Mouse (Mus musculus): Measurements from ENCODE around the gene Fam81b.

- TF ChIP-seq POLR2A (IDR thresholded peaks at IDR 0.05; ENCODE audit: borderline replicate concordance, insufficient read depth, low read length) (no peak), CTCF (IDR thresholded peaks at IDR 0.05; ENCODE audit: borderline replicate concordance, insufficient read depth, low read depth, low read length) (no peak)
Measured at GRCm38 (mm10) chr13:76178700-76179099, 126.2 kb downstream of the Fam81b start.

All from cerebellum, adult 2 months (tissue).